Comparison of ENCODE assay signal across 8 mouse cellular contexts in genomic region chr12:77239390-77240061, GRCm38 (mm10). TPM values are rescaled to one million over a fixed set of nuclear protein-coding genes. Genes with fewer than 3 reads are reported as not detected.
A peak's percentile ranks its signal among the peaks of the same experiment; 100 is the strongest.
DNase-seq lines count a peak whose midpoint lies in the region; ATAC-seq and TF ChIP-seq lines count a peak whose summit lies in the region.

No protein-coding gene starts in this region.

- H3K27ac ChIP-seq in liver, adult 2 months (replicated peaks; ENCODE audit: insufficient read depth, low read depth, low read length), result peak overlapping the region; percentile 13; the same call in 1 of the 2 replicates
- peak overlapping the region; percentile 90 for H3K27ac ChIP-seq in embryonic facial prominence, embryonic 12.5 days
- peak overlapping the region; percentile 98 for H3K27ac ChIP-seq in hindbrain, embryonic 14.5 days
- peak overlapping the region; percentile 86 for H3K27ac ChIP-seq in liver, embryonic 13.5 days
- peak overlapping the region; percentile 86 for H3K27ac ChIP-seq in small intestine, adult 2 months (ENCODE audit: insufficient read depth, low read depth, low read length)

- no peak for TF ChIP-seq POLR2A in liver, adult 2 months (IDR thresholded peaks at IDR 0.05; ENCODE audit: extremely low read depth, insufficient read depth, low read length)
- TF ChIP-seq POLR2A in small intestine, adult 2 months (IDR thresholded peaks at IDR 0.05; ENCODE audit: low read depth, low read length), result no peak

- DNase-seq in liver, adult 2 months (ENCODE audit: extremely low read depth, low read depth, low spot score), result peak; percentile 15
- DNase-seq in liver, result no peak
- DNase-seq in MEL-GATA-1-ER (ENCODE audit: extremely low read depth, low read depth), result peak; percentile 48
- peak; percentile 38 for DNase-seq in hindbrain, embryonic 14.5 days (ENCODE audit: low spot score)
- peak; percentile 13 for DNase-seq in liver, embryonic 13.5 days
- DNase-seq in ovary, adult 18-20 months (ENCODE audit: low spot score), result no peak

- H3K4me3 ChIP-seq in liver, adult 2 months (ENCODE audit: insufficient read depth, low read depth, low read length), result peak overlapping the region; percentile 97
- peak overlapping the region; percentile 83 for H3K4me3 ChIP-seq in embryonic facial prominence, embryonic 12.5 days
- H3K4me3 ChIP-seq in hindbrain, embryonic 14.5 days (replicated peaks; ENCODE audit: low read length), result peak overlapping the region; percentile 92
- H3K4me3 ChIP-seq in liver, embryonic 13.5 days (replicated peaks), result peak overlapping the region; percentile 89
- H3K4me3 ChIP-seq in small intestine, adult 2 months (ENCODE audit: low read depth, low read length), result peak overlapping the region; percentile 91

- H3K9ac ChIP-seq in liver, adult 2 months (ENCODE audit: low read depth, low read length), result peak overlapping the region; percentile 85
- H3K9ac ChIP-seq in embryonic facial prominence, embryonic 12.5 days, result peak overlapping the region; percentile 86
- peak overlapping the region; percentile 89 for H3K9ac ChIP-seq in hindbrain, embryonic 14.5 days
- peak overlapping the region; percentile 89 for H3K9ac ChIP-seq in liver, embryonic 13.5 days

- H3K36me3 ChIP-seq in liver, adult 2 months (ENCODE audit: control insufficient read depth, insufficient read depth, low read length), result no peaks in the 10 kb centered on the region
- H3K36me3 ChIP-seq in embryonic facial prominence, embryonic 12.5 days, result no peaks in the 10 kb centered on the region
- no peaks in the 10 kb centered on the region for H3K36me3 ChIP-seq in hindbrain, embryonic 14.5 days (replicated peaks; ENCODE audit: control insufficient read depth, insufficient read depth)
- no peaks in the 10 kb centered on the region for H3K36me3 ChIP-seq in liver, embryonic 13.5 days
- no peaks in the 10 kb centered on the region for H3K36me3 ChIP-seq in small intestine, adult 2 months (ENCODE audit: control insufficient read depth, insufficient read depth, low read length)

- no peaks in the 10 kb centered on the region for H3K79me2 ChIP-seq in liver, adult 2 months (ENCODE audit: control insufficient read depth, insufficient read depth, low read length)

- ATAC-seq in embryonic facial prominence, embryonic 12.5 days (ENCODE audit: insufficient number of reproducible peaks, insufficient read depth, low FRiP score, low TSS enrichment), result no peak
- peak; percentile 13; the same call in 1 of the 2 replicates for ATAC-seq in hindbrain, embryonic 14.5 days (ENCODE audit: low FRiP score)
- ATAC-seq in liver, embryonic 13.5 days (ENCODE audit: low read depth), result no peak

- TF ChIP-seq CTCF in liver, adult 2 months (IDR thresholded peaks at IDR 0.05; ENCODE audit: low read depth, low read length), result no peak
- peak; percentile 14; the same call in 1 of the 2 replicates for TF ChIP-seq CTCF in small intestine, adult 2 months (IDR thresholded peaks at IDR 0.05; ENCODE audit: extremely low read depth, insufficient read length, insufficient replicate concordance, low read depth, low read length)

- no peaks in the 10 kb centered on the region for H3K9me3 ChIP-seq in embryonic facial prominence, embryonic 12.5 days
- H3K9me3 ChIP-seq in hindbrain, embryonic 14.5 days (ENCODE audit: control insufficient read depth, low read length), result no peaks in the 10 kb centered on the region
- no peaks in the 10 kb centered on the region for H3K9me3 ChIP-seq in liver, embryonic 13.5 days (replicated peaks)

- peak overlapping the region; percentile 91 for H3K4me2 ChIP-seq in embryonic facial prominence, embryonic 12.5 days (replicated peaks)
- peak overlapping the region; percentile 67 for H3K4me2 ChIP-seq in hindbrain, embryonic 14.5 days (replicated peaks)
- peak overlapping the region; percentile 99 for H3K4me2 ChIP-seq in liver, embryonic 13.5 days

- 0 out of 2 replicates have a peak, but pooled peaks cover 3% of the 10 kb centered on the region for H3K4me1 ChIP-seq in liver, adult 2 months (ENCODE audit: control insufficient read depth, insufficient read depth, low read length)
- peaks cover 4% of the 10 kb centered on the region; the same call in 1 of the 2 replicates for H3K4me1 ChIP-seq in embryonic facial prominence, embryonic 12.5 days
- peaks cover 4% of the 10 kb centered on the region; the same call in 1 of the 2 replicates for H3K4me1 ChIP-seq in hindbrain, embryonic 14.5 days (replicated peaks; ENCODE audit: control insufficient read depth, insufficient read depth, low read length)
- H3K4me1 ChIP-seq in liver, embryonic 13.5 days (replicated peaks), result peaks cover 30% of the 10 kb centered on the region
- no peaks in the 10 kb centered on the region; the same call in 1 of the 2 replicates for H3K4me1 ChIP-seq in small intestine, adult 2 months (ENCODE audit: control insufficient read depth, insufficient read depth, insufficient read length, low read length)

- H3K27me3 ChIP-seq in liver, adult 2 months (ENCODE audit: control insufficient read depth, insufficient read depth, low read length), result no peaks in the 10 kb centered on the region
- no peaks in the 10 kb centered on the region for H3K27me3 ChIP-seq in embryonic facial prominence, embryonic 12.5 days
- H3K27me3 ChIP-seq in hindbrain, embryonic 14.5 days (ENCODE audit: control insufficient read depth, insufficient read depth, low read length), result no peaks in the 10 kb centered on the region
- H3K27me3 ChIP-seq in liver, embryonic 13.5 days, result no peaks in the 10 kb centered on the region
- no peaks in the 10 kb centered on the region for H3K27me3 ChIP-seq in small intestine, adult 2 months (ENCODE audit: control insufficient read depth, insufficient read depth, low read length)

- 4% methylated on average over 29 of the region's 29 CpGs for WGBS in liver, adult 2 months
- WGBS in embryonic facial prominence, embryonic 12.5 days, result under 1% methylated on average over 28 of the region's 29 CpGs
- WGBS in hindbrain, embryonic 14.5 days, result under 1% methylated on average over 27 of the region's 29 CpGs
- WGBS in liver, embryonic 13.5 days (ENCODE audit: insufficient replicate concordance), result 1% methylated on average over 24 of the region's 29 CpGs
- WGBS in small intestine, adult 2 months, result 2% methylated on average over 29 of the region's 29 CpGs

RNA-seq across cellular contexts. Expression of gene Fut8, which starts 1.6 kb away (rescaled TPM):
- total RNA-seq in liver, adult 2 months (2014; rRNA removed), result 6.5 and 8.0 TPM in 2 replicates
- 1.2 and 1.6 TPM in 2 replicates for polyA plus RNA-seq in liver, adult 2 months (2012; rRNA removed)
- 32.4 and 33.8 TPM in 2 replicates for polyA plus RNA-seq in embryonic facial prominence, embryonic 12.5 days (2016; fragmentation: Nextera tagmentation; extraction: Ambion mirVana)
- 62.2 and 74.7 TPM in 2 replicates for polyA plus RNA-seq in hindbrain, embryonic 14.5 days (2014; fragmentation: Nextera tagmentation; extraction: Ambion mirVana)
- polyA plus RNA-seq in liver, embryonic 13.5 days (2015; fragmentation: Nextera tagmentation; extraction: Ambion mirVana), result 13.8 and 16.7 TPM in 2 replicates
- 5.9 and 10.9 TPM in 2 replicates for polyA plus RNA-seq in small intestine, adult 2 months (2012; rRNA removed)

Comparison
In these comparisons a context has a peak if more than half of its experiments do, and no peak if none do; other contexts are left out.
1. DNase-seq: peak in liver, adult 2 months (single experiment), MEL-GATA-1-ER (single experiment), hindbrain, embryonic 14.5 days (single experiment) and liver, embryonic 13.5 days (single experiment); none in liver (single experiment) and ovary, adult 18-20 months (single experiment).
2. H3K27ac ChIP-seq: peak in every context shown above with its lines; median percentile 98 in hindbrain, embryonic 14.5 days; 90 in embryonic facial prominence, embryonic 12.5 days; 86 in liver, embryonic 13.5 days; 86 in small intestine, adult 2 months; 13 in liver, adult 2 months.
3. Peak in every context shown above with its lines, with median percentiles within 50 percentile points of each other: H3K4me3 ChIP-seq, H3K9ac ChIP-seq and H3K4me2 ChIP-seq.